Mouse (Mus musculus): ENCODE data around the gene 4930548H24Rik. TPM values are rescaled to one million over a fixed set of nuclear protein-coding genes. Genes with fewer than 3 reads are reported as not detected.

The 4930548H24Rik gene
- total RNA-seq (2014; rRNA removed), result not detected in 2 replicates
- polyA plus RNA-seq (2012; rRNA removed), result not detected in 2 replicates

DNA sequence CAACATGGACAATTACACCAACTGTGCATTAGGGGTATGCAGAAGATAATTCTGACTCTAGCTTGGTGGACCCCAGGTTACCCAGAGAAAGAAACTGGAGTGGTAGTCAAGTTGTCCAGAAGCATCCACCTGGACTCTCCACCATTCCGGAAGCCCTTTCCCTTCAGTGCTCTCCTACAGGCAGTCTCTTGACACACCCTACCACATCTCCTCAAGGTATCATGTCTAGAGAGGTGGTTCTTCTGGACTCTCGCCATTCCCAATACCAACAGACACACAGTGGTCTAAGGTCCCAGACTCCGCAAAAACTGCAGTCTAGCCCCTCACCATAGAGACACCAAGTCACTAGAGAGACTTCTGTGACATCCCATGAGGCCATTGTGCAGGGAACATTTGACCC, at the start of gene 4930548H24Rik:
4930548H24Rik (plus strand) TSS at position 301 of the 400 bp plus-strand sequence.
- no peak within 1 kb of the TSS for H3K27ac ChIP-seq (replicated peaks; ENCODE audit: insufficient read depth, low read depth, low read length)
- no peaks in the 10 kb centered on the region for H3K36me3 ChIP-seq (ENCODE audit: control insufficient read depth, insufficient read depth, low read length)
- H3K4me1 ChIP-seq (ENCODE audit: control insufficient read depth, insufficient read depth, low read length), result no peaks in the 10 kb centered on the region
- no peaks in the 10 kb centered on the region for H3K27me3 ChIP-seq (ENCODE audit: control insufficient read depth, insufficient read depth, low read length)
- no peaks in the 10 kb centered on the region for H3K79me2 ChIP-seq (ENCODE audit: control insufficient read depth, insufficient read depth, low read length)
- H3K9ac ChIP-seq (ENCODE audit: low read depth, low read length), result no peak within 1 kb of the TSS
- TF ChIP-seq POLR2A (IDR thresholded peaks at IDR 0.05; ENCODE audit: extremely low read depth, insufficient read depth, low read length) (no peak), CTCF (IDR thresholded peaks at IDR 0.05; ENCODE audit: low read depth, low read length) (no peak)
- 97% methylated on average over 3 of the region's 3 CpGs for WGBS
- no peak for DNase-seq (ENCODE audit: extremely low read depth, low read depth, low spot score)
- no peak within 1 kb of the TSS for H3K4me3 ChIP-seq (ENCODE audit: insufficient read depth, low read depth, low read length)

DNA sequence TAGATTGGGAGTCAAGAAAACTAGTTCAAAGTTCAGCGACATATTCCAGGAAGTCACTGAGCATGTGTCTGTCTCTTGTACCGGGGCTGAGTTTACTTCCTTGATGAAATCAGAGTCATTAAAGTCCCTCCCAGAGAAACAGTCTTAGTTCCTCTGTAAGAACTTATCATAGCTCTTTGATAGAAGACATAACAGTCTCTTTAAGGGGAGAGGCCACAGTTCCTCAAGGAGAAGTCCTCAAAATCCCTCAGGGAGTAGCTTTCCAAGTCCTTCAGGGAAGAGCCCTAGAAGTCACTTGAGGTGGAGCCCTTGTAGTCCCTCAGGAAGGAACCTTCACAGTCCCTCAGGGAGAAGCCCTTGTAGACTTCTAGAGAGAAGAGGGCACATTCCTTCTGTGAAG, 34.2 kb upstream of the 4930548H24Rik start:
- H3K27ac ChIP-seq (replicated peaks; ENCODE audit: insufficient read depth, low read depth, low read length), result no peak overlapping the region
- H3K27me3 ChIP-seq (ENCODE audit: control insufficient read depth, insufficient read depth, low read length), result no peaks in the 10 kb centered on the region
- no peaks in the 10 kb centered on the region; the same call in 1 of the 2 replicates for H3K79me2 ChIP-seq (ENCODE audit: control insufficient read depth, insufficient read depth, low read length)
- DNase-seq (ENCODE audit: extremely low read depth, low read depth, low spot score), result peak; percentile 30
- peaks cover 4% of the 10 kb centered on the region for H3K4me1 ChIP-seq (ENCODE audit: control insufficient read depth, insufficient read depth, low read length)
- 72% methylated on average over 2 of the region's 2 CpGs for WGBS
- no peak overlapping the region for H3K4me3 ChIP-seq (ENCODE audit: insufficient read depth, low read depth, low read length)
- TF ChIP-seq CTCF (IDR thresholded peaks at IDR 0.05; ENCODE audit: low read depth, low read length) (no peak), POLR2A (IDR thresholded peaks at IDR 0.05; ENCODE audit: extremely low read depth, insufficient read depth, low read length) (no peak)
- H3K9ac ChIP-seq (ENCODE audit: low read depth, low read length), result no peak overlapping the region
- H3K36me3 ChIP-seq (ENCODE audit: control insufficient read depth, insufficient read depth, low read length), result no peaks in the 10 kb centered on the region

DNA sequence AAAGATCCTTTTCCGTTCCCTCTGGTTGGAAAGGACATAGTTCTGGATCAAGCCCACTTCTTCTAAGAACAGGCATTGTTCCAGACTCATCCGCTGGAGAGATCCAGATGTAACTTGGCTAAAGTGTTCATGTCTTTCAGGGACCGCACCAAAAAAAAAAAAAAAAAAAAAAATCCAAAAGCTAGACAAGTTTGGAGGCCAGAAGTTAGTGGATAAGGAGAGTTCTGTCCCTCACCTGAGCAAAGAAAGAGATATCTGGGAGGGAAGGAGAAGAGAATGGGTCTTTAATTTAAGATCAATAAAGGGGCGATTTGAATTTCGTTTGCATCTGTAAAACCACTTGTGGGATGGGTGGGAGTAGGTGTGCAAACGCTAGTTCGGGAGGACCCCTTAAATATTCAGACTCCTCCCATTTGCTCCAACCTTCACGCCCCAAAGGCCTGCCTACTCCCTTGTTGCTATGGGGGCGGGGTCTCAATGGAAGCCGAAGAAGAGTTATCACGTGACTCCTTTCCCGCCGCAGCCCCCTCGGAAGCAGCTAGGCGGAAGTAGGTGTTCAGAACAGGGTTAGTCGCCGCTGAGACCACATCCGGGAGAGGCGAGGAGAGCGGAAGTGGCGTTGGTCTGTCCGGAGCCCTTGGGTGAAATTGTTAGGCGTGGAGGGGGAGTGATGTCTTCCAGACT, 33.5 kb upstream of the 4930548H24Rik start, which contains the start of gene Zfp512:
Zfp512 (plus strand) TSS at position 554 of the 684 bp plus-strand sequence.
- Histone ChIP-seq H3K27me3 (ENCODE audit: control insufficient read depth, insufficient read depth, low read length) (no peaks in the 10 kb centered on the region), H3K36me3 (ENCODE audit: control insufficient read depth, insufficient read depth, low read length) (no peaks in the 10 kb centered on the region), H3K9ac (ENCODE audit: low read depth, low read length) (peak within 1 kb of the TSS; percentile 68), H3K4me1 (ENCODE audit: control insufficient read depth, insufficient read depth, low read length) (peaks cover 4% of the 10 kb centered on the region), H3K4me3 (ENCODE audit: insufficient read depth, low read depth, low read length) (peak within 1 kb of the TSS; percentile 55), H3K27ac (replicated peaks; ENCODE audit: insufficient read depth, low read depth, low read length) (no peak within 1 kb of the TSS), H3K79me2 (ENCODE audit: control insufficient read depth, insufficient read depth, low read length) (no peaks in the 10 kb centered on the region; the same call in 1 of the 2 replicates)
- TF ChIP-seq CTCF (IDR thresholded peaks at IDR 0.05; ENCODE audit: low read depth, low read length), result no peak
- TF ChIP-seq POLR2A (IDR thresholded peaks at IDR 0.05; ENCODE audit: extremely low read depth, insufficient read depth, low read length), result 0 out of 2 replicates have a peak, but pooled peaks have one; percentile 22
- 7% methylated on average over 23 of the region's 23 CpGs for WGBS
- DNase-seq (ENCODE audit: extremely low read depth, low read depth, low spot score), result peak; percentile 87

DNA sequence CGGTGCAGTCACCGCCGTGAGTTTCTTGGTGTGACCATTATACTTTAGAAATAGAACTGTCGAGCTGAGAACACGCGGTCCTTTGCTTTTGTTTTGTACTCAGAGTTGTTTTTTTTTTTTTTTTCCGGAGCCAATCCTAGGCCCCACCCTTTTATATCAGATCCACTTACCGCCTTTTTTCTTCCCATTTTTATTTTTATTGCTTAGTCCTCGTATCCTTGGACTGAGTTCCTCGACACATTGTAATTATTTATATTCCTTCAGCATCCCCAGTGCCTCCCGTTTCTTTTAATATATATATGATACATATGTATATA, 33.0 kb upstream of the 4930548H24Rik start:
- no peak for DNase-seq (ENCODE audit: extremely low read depth, low read depth, low spot score)
- H3K79me2 ChIP-seq (ENCODE audit: control insufficient read depth, insufficient read depth, low read length), result peaks cover 5% of the 10 kb centered on the region; the same call in 1 of the 2 replicates
- H3K4me3 ChIP-seq (ENCODE audit: insufficient read depth, low read depth, low read length), result peak overlapping the region; percentile 55
- H3K27me3 ChIP-seq (ENCODE audit: control insufficient read depth, insufficient read depth, low read length), result no peaks in the 10 kb centered on the region
- no peak overlapping the region for H3K27ac ChIP-seq (replicated peaks; ENCODE audit: insufficient read depth, low read depth, low read length)
- WGBS, result 2% methylated on average over 11 of the region's 11 CpGs
- no peaks in the 10 kb centered on the region for H3K36me3 ChIP-seq (ENCODE audit: control insufficient read depth, insufficient read depth, low read length)
- TF ChIP-seq CTCF (IDR thresholded peaks at IDR 0.05; ENCODE audit: low read depth, low read length), result no peak
- TF ChIP-seq POLR2A (IDR thresholded peaks at IDR 0.05; ENCODE audit: extremely low read depth, insufficient read depth, low read length), result no peak
- peak overlapping the region; percentile 15; the same call in 1 of the 2 replicates for H3K9ac ChIP-seq (ENCODE audit: low read depth, low read length)
- peaks cover 4% of the 10 kb centered on the region for H3K4me1 ChIP-seq (ENCODE audit: control insufficient read depth, insufficient read depth, low read length)

DNA sequence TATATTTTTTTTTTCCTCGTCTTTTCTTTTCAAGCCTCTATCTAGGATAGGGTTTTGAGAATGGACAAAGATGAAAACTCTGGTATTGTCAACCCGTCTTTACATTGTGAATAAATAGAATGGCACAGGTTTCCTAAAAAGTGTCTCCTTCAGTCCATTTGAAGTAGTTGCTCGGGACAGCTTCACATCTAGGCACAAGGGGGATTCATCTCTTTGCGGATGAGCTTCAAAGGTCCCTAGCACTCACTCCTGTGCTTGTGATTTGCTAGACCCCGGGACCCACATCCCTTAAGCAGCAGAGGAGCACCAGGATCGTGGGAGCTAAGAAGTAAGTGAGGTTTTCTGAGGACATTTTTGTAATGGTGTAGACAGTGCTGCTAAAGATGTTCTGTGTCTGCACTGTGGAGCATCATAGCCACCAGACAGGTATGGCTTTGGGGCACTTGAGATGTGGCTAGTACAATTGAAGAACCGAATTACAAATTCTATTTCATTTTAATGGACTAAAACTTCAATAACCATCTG, 32.6 kb upstream of the 4930548H24Rik start:
- WGBS, result 14% methylated on average over 7 of the region's 7 CpGs
- Histone ChIP-seq H3K4me3 (ENCODE audit: insufficient read depth, low read depth, low read length) (peak overlapping the region; percentile 31), H3K4me1 (ENCODE audit: control insufficient read depth, insufficient read depth, low read length) (peaks cover 4% of the 10 kb centered on the region), H3K27me3 (ENCODE audit: control insufficient read depth, insufficient read depth, low read length) (no peaks in the 10 kb centered on the region), H3K36me3 (ENCODE audit: control insufficient read depth, insufficient read depth, low read length) (no peaks in the 10 kb centered on the region), H3K9ac (ENCODE audit: low read depth, low read length) (peak overlapping the region; percentile 68), H3K79me2 (ENCODE audit: control insufficient read depth, insufficient read depth, low read length) (peaks cover 6% of the 10 kb centered on the region; the same call in 1 of the 2 replicates), H3K27ac (replicated peaks; ENCODE audit: insufficient read depth, low read depth, low read length) (no peak overlapping the region)
- DNase-seq (ENCODE audit: extremely low read depth, low read depth, low spot score), result no peak
- no peak for TF ChIP-seq CTCF (IDR thresholded peaks at IDR 0.05; ENCODE audit: low read depth, low read length)
- no peak for TF ChIP-seq POLR2A (IDR thresholded peaks at IDR 0.05; ENCODE audit: extremely low read depth, insufficient read depth, low read length)

DNA sequence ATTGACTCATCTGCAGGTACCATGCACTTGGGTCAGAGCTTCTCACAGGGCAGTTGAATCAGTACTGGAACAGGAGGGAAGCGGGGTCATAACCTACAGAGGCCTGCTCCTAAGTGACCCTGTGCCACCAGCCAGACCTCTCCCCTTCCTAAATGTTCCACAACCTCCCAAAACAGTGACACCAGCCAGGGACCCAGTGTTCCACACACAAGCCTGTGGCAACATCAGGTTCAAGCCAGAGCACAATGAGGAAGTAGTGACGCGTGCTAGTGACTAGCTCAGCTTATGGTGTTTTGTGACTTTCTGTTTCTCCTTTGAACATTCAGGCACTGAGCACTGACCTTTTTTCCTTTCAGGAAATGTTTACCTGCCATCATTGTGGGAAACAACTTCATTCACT, 17.7 kb upstream of the 4930548H24Rik start:
- peak; percentile 12 for DNase-seq (ENCODE audit: extremely low read depth, low read depth, low spot score)
- Histone ChIP-seq H3K27ac (replicated peaks; ENCODE audit: insufficient read depth, low read depth, low read length) (no peak overlapping the region), H3K9ac (ENCODE audit: low read depth, low read length) (no peak overlapping the region), H3K36me3 (ENCODE audit: control insufficient read depth, insufficient read depth, low read length) (peaks cover 18% of the 10 kb centered on the region), H3K27me3 (ENCODE audit: control insufficient read depth, insufficient read depth, low read length) (no peaks in the 10 kb centered on the region), H3K4me1 (ENCODE audit: control insufficient read depth, insufficient read depth, low read length) (no peaks in the 10 kb centered on the region), H3K4me3 (ENCODE audit: insufficient read depth, low read depth, low read length) (no peak overlapping the region), H3K79me2 (ENCODE audit: control insufficient read depth, insufficient read depth, low read length) (no peaks in the 10 kb centered on the region)
- 89% methylated on average over 3 of the region's 3 CpGs for WGBS
- TF ChIP-seq CTCF (IDR thresholded peaks at IDR 0.05; ENCODE audit: low read depth, low read length) (no peak), POLR2A (IDR thresholded peaks at IDR 0.05; ENCODE audit: extremely low read depth, insufficient read depth, low read length) (no peak)

All from liver, adult 2 months (tissue).